Mouse (Mus musculus) forebrain, embryonic 11.5 days (tissue): ENCODE data around the gene 2310009B15Rik. TPM values are rescaled to one million over a fixed set of nuclear protein-coding genes. Genes with fewer than 3 reads are reported as not detected.

ENCODE experiments used
- ATAC-seq: fragments of 200-750 bp; cut with Nextera tagmentation; replicated peaks from 2 replicates; pipeline ENCODE4 v1.8.0; 2017; ENCODE audit warnings: moderate TSS enrichment; ENCODE audit not compliant: low FRiP score
- DNase-seq: peaks from one replicate; pipeline ENCODE4 v3.0.0-alpha.2; 2017; ENCODE audit warnings: low spot score
- H3K27ac ChIP-seq: fragments of 300-500 bp; sonication (generic); 2 replicates; pipeline ENCODE4 v1.5.1; 2014; ENCODE audit warnings: low read depth, low read length
- H3K27me3 ChIP-seq: fragments of 300-500 bp; sonication (generic); 2 replicates; pipeline ENCODE4 v1.6.1; 2014; ENCODE audit warnings: mild to moderate bottlenecking, low read length, mixed read lengths; ENCODE audit not compliant: control insufficient read depth, insufficient read depth
- H3K36me3 ChIP-seq: fragments of 300-500 bp; sonication (generic); 2 replicates; pipeline ENCODE4 v1.6.1; 2014; ENCODE audit warnings: mild to moderate bottlenecking, low read length, moderate library complexity, mixed read lengths; ENCODE audit not compliant: control insufficient read depth, insufficient read depth
- H3K4me1 ChIP-seq: fragments of 300-500 bp; sonication (generic); replicated peaks from 2 replicates; pipeline ENCODE4 v1.6.1; 2014; ENCODE audit warnings: low read length, mixed read lengths; ENCODE audit not compliant: control insufficient read depth, insufficient read depth
- H3K4me2 ChIP-seq: fragments of 300-500 bp; sonication (generic); 2 replicates; pipeline ENCODE4 v1.6.1; 2014; ENCODE audit warnings: low read depth, mild to moderate bottlenecking, low read length, moderate library complexity, mixed read lengths; ENCODE audit not compliant: severe bottlenecking
- H3K4me3 ChIP-seq: fragments of 300-500 bp; sonication (generic); 2 replicates; pipeline ENCODE4 v1.5.1; 2014; ENCODE audit warnings: low read depth, low read length
- H3K9ac ChIP-seq: fragments of 300-500 bp; sonication (generic); 2 replicates; pipeline ENCODE4 v1.6.1; 2014; ENCODE audit warnings: low read length
- H3K9me3 ChIP-seq: fragments of 300-500 bp; sonication (generic); 2 replicates; pipeline ENCODE4 v1.6.1; 2016; ENCODE audit warnings: low read length, mixed read lengths; ENCODE audit not compliant: control insufficient read depth
- WGBS: fragments of 180-500 bp; shearing (Covaris S2); extraction: QIAGEN DNeasy Blood & Tissue Kit; methylation state at CpG from one replicate; pipeline ENCODE4 v1.1.7; 2014; 5-methylcytosine and 5-hydroxymethylcytosine counted together
- polyA plus RNA-seq: library from polyadenylated mRNA; unstranded; fragments of >200 nt; fragmentation: Nextera tagmentation; extraction: Ambion mirVana; gene quantifications from 2 replicates; pipeline ENCODE4 v1.2.1, GENCODE M21; 2014

2310009B15Rik gene
- polyA plus RNA-seq, 1 experiment from 2014 or later = 44.3 TPM

- 91% methylated on average over 7 of the region's 7 CpGs for WGBS
- Histone ChIP-seq H3K9ac (no peak overlapping the region), H3K4me2 (no peak overlapping the region), H3K27ac (no peak overlapping the region), H3K9me3 (no peaks in the 10 kb centered on the region), H3K36me3 (no peaks in the 10 kb centered on the region), H3K27me3 (no peaks in the 10 kb centered on the region), H3K4me3 (no peak overlapping the region), H3K4me1 (no peaks in the 10 kb centered on the region)
- no peak for DNase-seq
- 0 out of 2 replicates have a peak, but pooled peaks have one; percentile 5 for ATAC-seq
Measured at GRCm38 (mm10) chr1:138822255-138822984, 34.2 kb downstream of the 2310009B15Rik start.

Other genes starting within 250 kb of the 2310009B15Rik start
- gene Nek7, start 236.7 kb downstream of the 2310009B15Rik start, polyA plus RNA-seq = 28.3 and 30.7 TPM in 2 replicates
- gene Lhx9, start 8.3 kb downstream of the 2310009B15Rik start, polyA plus RNA-seq = 34.3 and 35.3 TPM in 2 replicates
- gene Dennd1b, start 106.6 kb upstream of the 2310009B15Rik start, polyA plus RNA-seq = 11.9 and 13.5 TPM in 2 replicates